9 mouse cellular contexts compared by ENCODE assay signal in genomic region chr3:122617613-122618340, GRCm38 (mm10). TPM values are rescaled to one million over a fixed set of nuclear protein-coding genes. Genes with fewer than 3 reads are reported as not detected.
DNase-seq lines count a peak whose midpoint lies in the region; ATAC-seq lines count a peak whose summit lies in the region.
"Had no signal": no experiment of that assay in that cellular context is flagged by ENCODE, and none has a peak within 500 bp of the region (broad histone marks: within the 10 kb centered on the region; RNA-seq: fewer than 3 reads in every experiment).

No protein-coding gene starts in this region.

- no peak for DNase-seq in heart, adult 8-10 months (ENCODE audit: low spot score)
- peak; percentile 52 for DNase-seq in NIH3T3 (ENCODE audit: low read depth)
- peak; percentile 20 for DNase-seq in hindbrain, embryonic 11.5 days (ENCODE audit: low spot score)
- DNase-seq in left cerebral cortex, postnatal 10 days (ENCODE audit: extremely low spot score in 1 of 2, low spot score in 2 of 2) = no peak

- no peak overlapping the region for H3K27ac ChIP-seq in heart, embryonic 13.5 days (replicated peaks)
- H3K27ac ChIP-seq in hindbrain, embryonic 11.5 days (ENCODE audit: low read depth, low read length) = peak overlapping the region; percentile 98; the same call in 1 of the 2 replicates
- H3K27ac ChIP-seq in midbrain, embryonic 12.5 days (replicated peaks) = peak overlapping the region; percentile 97; the same call in 1 of the 2 replicates

- 48% methylated on average over 9 of the region's 9 CpGs for WGBS in heart, embryonic 13.5 days
- WGBS in hindbrain, embryonic 11.5 days = 55% methylated on average over 9 of the region's 9 CpGs
- 43% methylated on average over 9 of the region's 9 CpGs for WGBS in midbrain, embryonic 12.5 days

- H3K27me3 ChIP-seq in heart, embryonic 13.5 days (replicated peaks) = no peaks in the 10 kb centered on the region
- no peaks in the 10 kb centered on the region for H3K27me3 ChIP-seq in hindbrain, embryonic 11.5 days (ENCODE audit: control insufficient read depth, insufficient read depth, low read length)
- no peaks in the 10 kb centered on the region for H3K27me3 ChIP-seq in midbrain, embryonic 12.5 days

- ATAC-seq in heart, embryonic 13.5 days (ENCODE audit: extremely low read depth, insufficient number of reproducible peaks, low FRiP score, low TSS enrichment) = no peak
- no peak for ATAC-seq in hindbrain, embryonic 11.5 days (ENCODE audit: low FRiP score)
- no peak for ATAC-seq in midbrain, embryonic 12.5 days (ENCODE audit: low FRiP score, low read depth)
- no peak for ATAC-seq in inflammation-experienced regulatory T-cells, adult 6 months
- ATAC-seq in CD4-positive, CD25-positive, alpha-beta regulatory T cell, adult 4 months = no peak

- intact Hi-C loops in left cerebral cortex, postnatal 10 days (cut with DNase I) = loop anchor here (5.0 kb wide), 2 partner anchors 60 to 155 kb away; no protein-coding TSS in a partner anchor

- peak overlapping the region; percentile 97 for H3K4me3 ChIP-seq in heart, embryonic 13.5 days
- peak overlapping the region; percentile 96 for H3K4me3 ChIP-seq in hindbrain, embryonic 11.5 days (ENCODE audit: low read depth, low read length)
- H3K4me3 ChIP-seq in midbrain, embryonic 12.5 days = peak overlapping the region; percentile 97

- no peaks in the 10 kb centered on the region for H3K36me3 ChIP-seq in heart, embryonic 13.5 days
- no peaks in the 10 kb centered on the region for H3K36me3 ChIP-seq in hindbrain, embryonic 11.5 days (ENCODE audit: control insufficient read depth, insufficient read depth, low read length)
- H3K36me3 ChIP-seq in midbrain, embryonic 12.5 days = no peaks in the 10 kb centered on the region

- peak overlapping the region; percentile 97 for H3K9ac ChIP-seq in heart, embryonic 13.5 days
- peak overlapping the region; percentile 100 for H3K9ac ChIP-seq in hindbrain, embryonic 11.5 days (ENCODE audit: low read depth, low read length)
- peak overlapping the region; percentile 99 for H3K9ac ChIP-seq in midbrain, embryonic 12.5 days (replicated peaks)

- peaks cover 28% of the 10 kb centered on the region for H3K4me1 ChIP-seq in heart, embryonic 13.5 days
- peaks cover 3% of the 10 kb centered on the region for H3K4me1 ChIP-seq in hindbrain, embryonic 11.5 days (replicated peaks; ENCODE audit: control insufficient read depth, insufficient read depth, low read length)
- H3K4me1 ChIP-seq in midbrain, embryonic 12.5 days = peaks cover 36% of the 10 kb centered on the region

- H3K4me2 ChIP-seq in heart, embryonic 13.5 days = peak overlapping the region; percentile 80
- peak overlapping the region; percentile 75 for H3K4me2 ChIP-seq in hindbrain, embryonic 11.5 days (replicated peaks; ENCODE audit: low read depth, low read length)
- H3K4me2 ChIP-seq in midbrain, embryonic 12.5 days (replicated peaks) = peak overlapping the region; percentile 79

- no peaks in the 10 kb centered on the region for H3K9me3 ChIP-seq in heart, embryonic 13.5 days
- no peaks in the 10 kb centered on the region for H3K9me3 ChIP-seq in hindbrain, embryonic 11.5 days (ENCODE audit: control insufficient read depth, low read length)
- no peaks in the 10 kb centered on the region for H3K9me3 ChIP-seq in midbrain, embryonic 12.5 days

RNA-seq across cellular contexts. Expression of gene Fnbp1l, which starts 1.7 kb away (rescaled TPM):
- 23.0 and 24.8 TPM in 2 replicates for polyA plus RNA-seq in heart, embryonic 13.5 days (2015; fragmentation: Nextera tagmentation; extraction: Ambion mirVana)
- 10 to 100 TPM; 11.9 to 15.8 (median 14.3) TPM for total RNA-seq in heart, adult 8-10 months (2022)
- polyA plus RNA-seq in hindbrain, embryonic 11.5 days (2014; fragmentation: Nextera tagmentation; extraction: Ambion mirVana) = 96.2 and 130 TPM in 2 replicates
- polyA plus RNA-seq in midbrain, embryonic 12.5 days (2016; fragmentation: Nextera tagmentation; extraction: Ambion mirVana) = 111 and 129 TPM in 2 replicates
- total RNA-seq in left cerebral cortex, postnatal 10 days (2021) = 100 to 1,000 TPM; 248 to 269 TPM
- polyA plus RNA-seq in inflammation-experienced regulatory T-cells, adult 6 months (2017; shearing (Covaris generic)) = under 1 TPM in 1 of 3 experiments, not detected in 2; 0.38 TPM
- polyA plus RNA-seq in CD4-positive, CD25-positive, alpha-beta regulatory T cell, adult 4 months (2017; shearing (Covaris generic)) = under 1 TPM; 0.09 to 0.34 TPM
- total RNA-seq: MEL had no signal

Comparison
In these comparisons a context has a peak if more than half of its experiments do, and no peak if none do; other contexts are left out.
1. DNase-seq: peak in NIH3T3 (single experiment) and hindbrain, embryonic 11.5 days (single experiment); none in heart, adult 8-10 months (single experiment) and left cerebral cortex, postnatal 10 days (0 of 2).
2. RNA of gene Fnbp1l, which starts 1.7 kb away (polyA plus RNA-seq): 96.2 to 130 TPM in hindbrain, embryonic 11.5 days, 111 to 129 TPM in midbrain, embryonic 12.5 days and 23.0 to 24.8 TPM in heart, embryonic 13.5 days; 0.09 to 0.34 TPM in CD4-positive, CD25-positive, alpha-beta regulatory T cell, adult 4 months and 0.38 TPM in inflammation-experienced regulatory T-cells, adult 6 months; every median in the first group is over 10 times any median in the second.
3. Peak in every context shown above with its lines, with median percentiles within 50 percentile points of each other: H3K4me2 ChIP-seq, H3K4me3 ChIP-seq and H3K9ac ChIP-seq.